Mouse (Mus musculus) heart, adult 8-10 months (tissue): ENCODE results near the gene Polr2e. TPM values are rescaled to one million over a fixed set of nuclear protein-coding genes. Genes with fewer than 3 reads are reported as not detected.

ENCODE experiments used
- DNase-seq: peaks from one replicate; pipeline ENCODE4 v3.0.0; 2022; ENCODE audit warnings: low spot score
- total RNA-seq, 4 experiments: library from RNA; stranded (reverse); gene quantifications; 2 replicates each; pipeline ENCODE4 v1.2.4; 2022

Gene Polr2e
- total RNA-seq, 4 experiments from 2014 or later: 91.7 to 106 (median 100) TPM

DNA sequence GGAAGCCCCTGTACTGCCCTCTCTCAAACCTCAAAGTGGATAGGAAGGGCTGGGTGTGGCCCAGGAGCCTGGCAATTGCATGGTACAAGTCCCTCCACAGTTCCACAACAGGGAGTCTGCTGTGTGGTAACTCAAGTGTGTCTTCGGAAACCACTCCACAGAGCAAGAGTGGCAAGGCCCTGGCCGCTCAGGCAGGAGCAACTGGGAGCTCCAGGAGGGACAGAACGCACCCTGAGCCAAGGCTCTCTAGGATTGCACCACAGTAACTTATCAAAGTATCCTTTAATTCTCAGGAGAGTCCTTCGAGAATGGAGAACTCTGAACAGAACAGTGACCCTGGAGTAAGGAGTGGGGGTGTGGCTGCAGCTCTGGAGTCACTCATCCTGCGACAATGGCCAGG, 3.9 kb downstream of the Polr2e start:
- no peak for DNase-seq

- peak; percentile 57 for DNase-seq
These were observed 4.4 kb downstream of the Polr2e start for GRCm38 (mm10) chr10:80035148-80035547.

GRCm38 (mm10) chr10:80033511-80034391, 5.8 kb downstream of the Polr2e start:
- peak; percentile 58 for DNase-seq

- DNase-seq: peak; percentile 68
These were observed 6.7 kb downstream of the Polr2e start for GRCm38 (mm10) chr10:80032799-80033480.

DNA sequence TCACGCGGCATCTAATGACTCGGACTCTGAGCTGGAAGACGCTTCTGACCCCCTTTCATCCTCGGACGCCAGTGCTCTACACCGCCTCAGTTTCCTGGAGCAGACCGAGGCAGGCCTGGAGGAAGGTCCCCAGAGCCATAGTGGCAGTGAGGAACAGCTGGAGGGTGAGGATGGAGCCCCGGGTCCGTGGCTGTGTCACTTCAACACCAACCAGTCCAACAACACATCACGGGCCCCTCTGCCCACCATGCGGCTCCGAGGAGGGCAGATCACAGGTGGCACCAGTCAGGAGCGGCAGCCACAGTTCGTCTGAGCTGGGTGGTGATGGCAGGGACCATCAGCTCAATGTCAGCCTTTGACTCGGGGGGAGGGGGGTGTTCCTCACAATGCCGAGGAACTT, 8.9 kb downstream of the Polr2e start:
- no peak for DNase-seq

GRCm38 (mm10) chr10:80030191-80030590, 9.4 kb downstream of the Polr2e start:
- no peak for DNase-seq

DNA sequence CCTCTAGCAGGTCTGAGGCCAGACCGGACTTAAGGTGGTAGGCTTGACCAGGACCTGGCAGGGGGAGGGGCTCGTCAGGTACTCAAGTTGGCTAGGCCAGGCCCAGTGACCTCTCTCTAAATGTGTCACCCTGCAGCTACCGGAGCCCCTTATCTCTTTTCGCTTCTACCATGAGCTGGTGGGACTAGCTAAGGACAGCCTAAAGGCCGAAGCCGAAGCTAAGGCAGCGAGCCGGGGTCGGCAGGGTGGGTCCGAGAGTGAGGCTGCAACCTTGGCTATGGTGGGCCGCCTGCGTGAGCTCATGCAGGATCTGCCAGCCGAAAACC, 11.1 kb downstream of the Polr2e start:
- no peak for DNase-seq

- DNase-seq: no peak
These were observed 11.7 kb downstream of the Polr2e start for GRCm38 (mm10) chr10:80027681-80028520.

- no peak for DNase-seq
These were observed 13.7 kb downstream of the Polr2e start for GRCm38 (mm10) chr10:80025889-80026288.

GRCm38 (mm10) chr10:80025463-80025862, 14.1 kb downstream of the Polr2e start:
- no peak for DNase-seq

GRCm38 (mm10) chr10:80025044-80025347, 14.6 kb downstream of the Polr2e start:
- DNase-seq: no peak

- DNase-seq: no peak
These were observed 15.2 kb downstream of the Polr2e start for GRCm38 (mm10) chr10:80024229-80025043.

DNA sequence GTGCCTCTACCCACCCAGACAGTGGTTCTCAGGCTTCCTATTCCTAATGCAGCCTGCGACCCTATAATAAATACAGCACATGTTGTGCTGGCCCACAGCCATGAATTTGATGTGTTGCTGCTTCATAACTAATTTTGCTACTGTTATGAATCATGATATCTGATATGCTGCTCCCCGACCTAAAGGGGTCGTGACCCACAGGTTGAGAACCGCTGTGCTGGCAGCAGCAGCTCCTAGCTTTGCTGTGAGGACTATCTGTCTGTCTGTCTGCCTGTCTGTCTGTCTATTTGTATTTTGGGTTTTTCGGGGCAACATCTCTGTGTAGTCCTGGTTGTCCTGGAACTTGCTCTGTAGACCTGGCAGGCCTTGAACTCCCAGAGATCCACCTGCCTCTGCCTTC, 15.8 kb downstream of the Polr2e start:
- DNase-seq: no peak

GRCm38 (mm10) chr10:80022806-80023205, 16.8 kb downstream of the Polr2e start:
- DNase-seq: no peak

- DNase-seq: no peak
These were observed 17.4 kb downstream of the Polr2e start for GRCm38 (mm10) chr10:80022164-80022563.

- no peak for DNase-seq
These were observed 18.3 kb downstream of the Polr2e start for GRCm38 (mm10) chr10:80021320-80021641.

DNA sequence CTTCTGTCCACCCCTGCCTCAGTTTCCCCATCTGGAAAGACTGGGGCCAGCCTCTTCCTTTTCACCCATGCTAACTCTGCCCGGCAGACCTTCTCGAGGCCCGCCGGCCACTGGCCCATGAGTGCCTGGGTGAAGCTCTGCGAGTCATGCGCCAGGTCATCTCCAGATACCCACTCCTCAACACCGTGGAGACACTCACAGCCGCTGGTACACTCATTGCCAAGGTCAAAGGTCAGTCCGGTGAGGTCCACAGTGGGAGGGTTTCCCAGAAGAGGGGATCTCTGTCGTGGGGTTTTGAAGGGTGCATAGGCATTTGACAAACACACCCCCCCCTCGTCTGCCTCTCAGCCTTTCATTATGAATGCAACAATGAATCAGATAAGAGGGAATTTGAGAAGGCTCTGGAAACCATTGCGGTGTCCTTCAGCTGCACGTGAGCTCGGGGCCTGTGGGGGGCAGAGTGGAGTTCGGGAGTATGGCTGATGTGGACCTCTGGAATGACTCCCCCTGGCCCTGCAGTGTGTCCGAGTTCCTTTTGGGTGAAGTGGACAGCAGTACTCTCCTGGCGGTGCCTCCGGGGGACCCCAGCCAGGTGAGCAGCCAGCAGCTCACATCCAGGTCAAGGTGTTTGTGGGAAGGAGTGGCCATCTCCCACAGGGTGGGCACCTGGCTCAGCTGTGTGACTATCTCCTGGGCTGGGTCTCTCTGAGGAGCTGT, 18.8 kb downstream of the Polr2e start:
- DNase-seq: no peak

GRCm38 (mm10) chr10:80020191-80020590, 19.4 kb downstream of the Polr2e start:
- no peak for DNase-seq

- DNase-seq: no peak
These were observed 20.0 kb downstream of the Polr2e start for GRCm38 (mm10) chr10:80019471-80020131.

GRCm38 (mm10) chr10:80018739-80019297, 20.8 kb downstream of the Polr2e start:
- no peak for DNase-seq
